Mouse (Mus musculus): Measurements from ENCODE around the gene Nus1.

DNA sequence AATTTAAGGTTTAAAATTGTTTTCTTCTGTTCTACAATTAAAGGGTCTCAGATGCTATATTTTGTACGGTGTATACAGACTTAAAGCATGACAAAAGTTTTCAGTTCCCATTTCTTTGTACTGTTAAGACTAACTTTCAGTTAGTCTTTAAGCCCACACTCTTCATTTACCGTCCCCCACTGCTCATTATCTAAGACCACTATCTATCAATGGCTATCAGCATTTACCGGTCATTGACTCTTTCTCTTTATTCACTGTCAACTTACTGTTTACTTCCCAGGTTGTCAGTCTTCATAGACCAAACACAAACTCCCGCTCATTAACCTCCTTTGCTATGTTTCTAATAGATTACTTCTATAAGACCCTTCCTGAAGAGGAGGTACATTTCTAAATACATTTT lies 30.2 kb upstream of the Nus1 start:
- TF ChIP-seq ZC3H11A (IDR thresholded peaks at IDR 0.05; ENCODE audit: borderline replicate concordance, low read depth, low read length) (no peak), CHD2 (IDR thresholded peaks at IDR 0.05; ENCODE audit: low read depth, low read length) (no peak)
